Mouse (Mus musculus): Measurements from ENCODE around the gene Cops8.

DNA sequence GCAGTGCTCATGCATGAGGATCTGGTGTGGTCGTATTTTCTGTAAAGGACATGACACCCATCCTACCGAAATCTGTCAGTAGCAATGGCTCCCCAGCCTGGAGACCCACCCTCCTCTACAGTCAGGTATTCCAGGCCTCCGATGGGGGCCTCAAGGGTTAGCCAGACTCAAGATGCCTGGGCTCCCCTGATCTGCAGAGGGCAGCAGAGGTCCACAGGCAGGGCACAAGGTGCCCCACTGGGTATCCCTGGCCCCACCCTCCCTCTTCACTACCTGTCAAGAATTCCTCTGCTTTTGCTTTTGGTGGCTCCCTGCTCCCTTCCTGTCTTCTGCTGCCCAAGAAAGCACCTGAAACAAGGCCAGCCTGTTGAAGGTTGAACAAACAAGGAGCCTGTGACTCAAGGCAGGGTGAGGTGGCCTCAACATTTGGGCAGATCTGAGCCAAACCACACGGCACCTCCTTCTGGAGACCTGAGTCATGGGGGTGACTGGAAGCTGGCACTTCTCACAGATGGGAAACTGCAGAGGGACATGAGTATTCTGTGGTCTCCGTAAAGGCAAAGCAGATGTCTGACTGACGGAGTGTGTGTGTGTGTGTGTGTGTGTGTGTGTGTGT, 30.7 kb downstream of the Cops8 start:
- TF ChIP-seq POLR2A (IDR thresholded peaks at IDR 0.05; ENCODE audit: insufficient read depth, low read depth, low read length) (no peak), CTCF (IDR thresholded peaks at IDR 0.05) (peak; percentile 41), EP300 (IDR thresholded peaks at IDR 0.05; ENCODE audit: insufficient read depth, low read depth, low read length) (no peak)

Data from heart, adult 2 months (tissue).